In the genomic region with DNA sequence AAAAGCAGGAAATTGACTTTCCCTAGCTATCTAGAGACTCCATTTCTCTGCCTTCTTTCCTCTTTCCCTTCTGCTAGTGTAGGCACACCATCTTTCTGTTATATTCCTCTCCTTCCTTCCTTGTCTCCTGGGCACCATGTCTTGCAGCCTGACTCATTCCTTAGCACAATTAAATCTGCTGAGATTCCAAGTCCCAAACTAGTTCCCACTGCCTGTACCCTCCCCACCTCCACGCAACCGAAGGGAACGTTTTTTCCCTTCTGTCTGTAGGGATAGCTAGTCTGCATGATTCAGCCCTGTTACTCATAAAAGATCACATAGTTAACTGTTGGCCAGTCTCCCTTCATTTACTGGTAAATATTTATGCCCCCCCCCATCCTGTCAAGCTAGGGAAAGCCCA, we compare ENCODE assay signal across 13 mouse cellular contexts.
"Had no signal": no experiment of that assay in that cellular context is flagged by ENCODE, and none has a peak within 500 bp of the region (broad histone marks: within the 10 kb centered on the region; RNA-seq: fewer than 3 reads in every experiment).

No protein-coding gene starts in this region.

- H3K27ac ChIP-seq: left cerebral cortex, adult 2 months; limb, embryonic 15.5 days; liver, embryonic 13.5 days; lung, embryonic 15.5 days; macrophage; midbrain, embryonic 15.5 days had no signal

- H3K4me1 ChIP-seq: limb, embryonic 15.5 days; liver, embryonic 13.5 days; lung, embryonic 15.5 days had no signal

- H3K27me3 ChIP-seq: limb, embryonic 15.5 days; liver, embryonic 13.5 days; lung, embryonic 15.5 days; megakaryocyte, embryonic 14.5 days; midbrain, embryonic 15.5 days had no signal

- H3K36me3 ChIP-seq: limb, embryonic 15.5 days; liver, embryonic 13.5 days; lung, embryonic 15.5 days; midbrain, embryonic 15.5 days had no signal

- DNase-seq: kidney, adult 18-20 months; kidney, postnatal 10 days; liver, embryonic 13.5 days; liver, postnatal 0 days; lung, postnatal 14 days; thymus, adult 18-20 months; thymus, postnatal 14 days had no signal

- H3K4me3 ChIP-seq: left cerebral cortex, adult 2 months; limb, embryonic 15.5 days; liver, embryonic 13.5 days; lung, embryonic 15.5 days; megakaryocyte, embryonic 14.5 days; midbrain, embryonic 15.5 days had no signal
